Mouse (Mus musculus) hindbrain, embryonic 11.5 days (tissue): ENCODE results near the gene Dyrk1a. TPM values are rescaled to one million over a fixed set of nuclear protein-coding genes. Genes with fewer than 3 reads are reported as not detected.

Experiments used
- ATAC-seq: fragments of 200-750 bp; cut with Nextera tagmentation; 2 replicates; pipeline ENCODE4 v1.8.0; 2017; ENCODE audit warnings: mild to moderate bottlenecking, moderate TSS enrichment, moderate library complexity; ENCODE audit not compliant: low FRiP score
- DNase-seq: peaks from one replicate; pipeline ENCODE4 v3.0.0-alpha.2; 2015; ENCODE audit warnings: low spot score
- H3K27ac ChIP-seq: fragments of 300-500 bp; sonication (generic); 2 replicates; pipeline ENCODE4 v1.5.1; 2014; ENCODE audit warnings: mild to moderate bottlenecking, low read depth, low read length
- H3K27me3 ChIP-seq: fragments of 300-500 bp; sonication (generic); 2 replicates; pipeline ENCODE4 v1.6.1; 2014; ENCODE audit warnings: mild to moderate bottlenecking, low read length, moderate library complexity, mixed read lengths; ENCODE audit not compliant: control insufficient read depth, insufficient read depth
- H3K36me3 ChIP-seq: fragments of 300-500 bp; sonication (generic); 2 replicates; pipeline ENCODE4 v1.6.1; 2014; ENCODE audit warnings: mild to moderate bottlenecking, low read length, moderate library complexity, mixed read lengths; ENCODE audit not compliant: control insufficient read depth, insufficient read depth
- H3K4me1 ChIP-seq: fragments of 300-500 bp; sonication (generic); replicated peaks from 2 replicates; pipeline ENCODE4 v1.6.1; 2014; ENCODE audit warnings: low read length, mixed read lengths; ENCODE audit not compliant: control insufficient read depth, insufficient read depth
- H3K4me2 ChIP-seq: fragments of 300-500 bp; sonication (generic); replicated peaks from 2 replicates; pipeline ENCODE4 v1.6.1; 2014; ENCODE audit warnings: mild to moderate bottlenecking, low read depth, low read length
- H3K4me3 ChIP-seq: fragments of 300-500 bp; sonication (generic); 2 replicates; pipeline ENCODE4 v1.5.1; 2014; ENCODE audit warnings: low read depth, low read length
- H3K9ac ChIP-seq: fragments of 300-500 bp; sonication (generic); 2 replicates; pipeline ENCODE4 v1.6.1; 2014; ENCODE audit warnings: low read depth, low read length
- H3K9me3 ChIP-seq: fragments of 300-500 bp; sonication (generic); 2 replicates; pipeline ENCODE4 v1.6.1; 2016; ENCODE audit warnings: low read length; ENCODE audit not compliant: control insufficient read depth
- WGBS: fragments of 180-500 bp; shearing (Covaris S2); extraction: QIAGEN DNeasy Blood & Tissue Kit; methylation state at CpG from one replicate; pipeline ENCODE4 v1.1.7; 2014; 5-methylcytosine and 5-hydroxymethylcytosine counted together
- polyA plus RNA-seq: library from polyadenylated mRNA; unstranded; fragments of >200 nt; fragmentation: Nextera tagmentation; extraction: Ambion mirVana; gene quantifications from 2 replicates; pipeline ENCODE4 v1.2.1, GENCODE M21; 2014

Dyrk1a gene
- polyA plus RNA-seq, 1 experiment from 2014 or later = 17.5 TPM

GRCm38 (mm10) chr16:94652091-94652713, 82.4 kb downstream of the Dyrk1a start:
- H3K9me3 ChIP-seq = no peaks in the 10 kb centered on the region
- no peaks in the 10 kb centered on the region for H3K36me3 ChIP-seq
- no peak overlapping the region for H3K9ac ChIP-seq
- WGBS = 84% methylated on average over 4 of the region's 4 CpGs
- no peaks in the 10 kb centered on the region for H3K4me1 ChIP-seq
- ATAC-seq = no peak
- DNase-seq = no peak
- no peak overlapping the region for H3K4me3 ChIP-seq
- no peak overlapping the region for H3K4me2 ChIP-seq
- H3K27ac ChIP-seq = no peak overlapping the region
- no peaks in the 10 kb centered on the region for H3K27me3 ChIP-seq

- no peaks in the 10 kb centered on the region for H3K4me1 ChIP-seq
- ATAC-seq = no peak
- H3K9me3 ChIP-seq = no peaks in the 10 kb centered on the region
- no peaks in the 10 kb centered on the region for H3K27me3 ChIP-seq
- no peak for DNase-seq
- H3K4me2 ChIP-seq = no peak overlapping the region
- H3K9ac ChIP-seq = no peak overlapping the region
- no peak overlapping the region for H3K4me3 ChIP-seq
- H3K27ac ChIP-seq = no peak overlapping the region
- 64% methylated on average over 6 of the region's 6 CpGs for WGBS
- H3K36me3 ChIP-seq = no peaks in the 10 kb centered on the region
These were observed 85.3 kb downstream of the Dyrk1a start for GRCm38 (mm10) chr16:94655083-94655482.

- Histone ChIP-seq H3K36me3 (0 out of 2 replicates have a peak, but pooled peaks cover 2% of the 10 kb centered on the region), H3K4me1 (no peaks in the 10 kb centered on the region), H3K4me2 (no peak overlapping the region), H3K27ac (no peak overlapping the region), H3K9me3 (no peaks in the 10 kb centered on the region), H3K9ac (no peak overlapping the region), H3K4me3 (no peak overlapping the region), H3K27me3 (no peaks in the 10 kb centered on the region)
- WGBS = 91% methylated on average over 7 of the region's 7 CpGs
- ATAC-seq (no peak), DNase-seq (no peak)
These were observed 87.1 kb downstream of the Dyrk1a start for GRCm38 (mm10) chr16:94656891-94657290.

GRCm38 (mm10) chr16:94659394-94659793, 89.6 kb downstream of the Dyrk1a start:
- no peaks in the 10 kb centered on the region for H3K4me1 ChIP-seq
- H3K27me3 ChIP-seq = no peaks in the 10 kb centered on the region
- H3K27ac ChIP-seq = no peak overlapping the region
- no peak overlapping the region for H3K4me2 ChIP-seq
- WGBS = 93% methylated on average over 7 of the region's 7 CpGs
- H3K4me3 ChIP-seq = no peak overlapping the region
- H3K9ac ChIP-seq = no peak overlapping the region
- H3K36me3 ChIP-seq = 0 out of 2 replicates have a peak, but pooled peaks cover 2% of the 10 kb centered on the region
- H3K9me3 ChIP-seq = no peaks in the 10 kb centered on the region
- DNase-seq (no peak), ATAC-seq (no peak)

GRCm38 (mm10) chr16:94660221-94660620, 90.4 kb downstream of the Dyrk1a start:
- Histone ChIP-seq H3K4me2 (no peak overlapping the region), H3K27ac (no peak overlapping the region), H3K9me3 (no peaks in the 10 kb centered on the region), H3K4me3 (no peak overlapping the region), H3K4me1 (no peaks in the 10 kb centered on the region), H3K36me3 (0 out of 2 replicates have a peak, but pooled peaks cover 2% of the 10 kb centered on the region), H3K27me3 (no peaks in the 10 kb centered on the region), H3K9ac (no peak overlapping the region)
- WGBS = 95% methylated on average over 8 of the region's 8 CpGs
- no peak for DNase-seq
- ATAC-seq = no peak

- ATAC-seq (no peak), DNase-seq (no peak)
- Histone ChIP-seq H3K36me3 (peaks cover 8% of the 10 kb centered on the region), H3K4me2 (no peak overlapping the region), H3K27me3 (no peaks in the 10 kb centered on the region), H3K9ac (no peak overlapping the region), H3K27ac (no peak overlapping the region), H3K9me3 (no peaks in the 10 kb centered on the region), H3K4me1 (no peaks in the 10 kb centered on the region), H3K4me3 (no peak overlapping the region)
- WGBS = 94% methylated on average over 4 of the region's 4 CpGs
These were observed 97.7 kb downstream of the Dyrk1a start for GRCm38 (mm10) chr16:94667557-94667956.

GRCm38 (mm10) chr16:94671313-94671712, 101.5 kb downstream of the Dyrk1a start:
- no peak overlapping the region for H3K4me3 ChIP-seq
- H3K27ac ChIP-seq = no peak overlapping the region
- H3K36me3 ChIP-seq = peaks cover 8% of the 10 kb centered on the region
- H3K9ac ChIP-seq = no peak overlapping the region
- DNase-seq (no peak), ATAC-seq (no peak)
- no peaks in the 10 kb centered on the region for H3K9me3 ChIP-seq
- no peaks in the 10 kb centered on the region for H3K4me1 ChIP-seq
- 92% methylated on average over 9 of the region's 9 CpGs for WGBS
- no peaks in the 10 kb centered on the region for H3K27me3 ChIP-seq
- H3K4me2 ChIP-seq = no peak overlapping the region

GRCm38 (mm10) chr16:94680924-94681323, 111.1 kb downstream of the Dyrk1a start:
- no peaks in the 10 kb centered on the region; the same call in 1 of the 2 replicates for H3K36me3 ChIP-seq
- no peaks in the 10 kb centered on the region for H3K9me3 ChIP-seq
- H3K4me3 ChIP-seq = no peak overlapping the region
- H3K9ac ChIP-seq = no peak overlapping the region
- DNase-seq (no peak), ATAC-seq (no peak)
- WGBS = 65% methylated on average over 4 of the region's 4 CpGs
- no peaks in the 10 kb centered on the region for H3K27me3 ChIP-seq
- no peak overlapping the region for H3K4me2 ChIP-seq
- H3K4me1 ChIP-seq = no peaks in the 10 kb centered on the region
- H3K27ac ChIP-seq = no peak overlapping the region

GRCm38 (mm10) chr16:94681760-94682159, 112.0 kb downstream of the Dyrk1a start:
- H3K36me3 ChIP-seq = no peaks in the 10 kb centered on the region; the same call in 1 of the 2 replicates
- no peak for DNase-seq
- no peak for ATAC-seq

More at GRCm38 (mm10) chr16:94681760-94682159, 112.0 kb downstream of the Dyrk1a start:
- H3K27ac ChIP-seq = no peak overlapping the region
- H3K4me1 ChIP-seq = no peaks in the 10 kb centered on the region
- no peaks in the 10 kb centered on the region for H3K9me3 ChIP-seq
- WGBS = over 99% methylated on average over 4 of the region's 4 CpGs
- no peak overlapping the region for H3K4me3 ChIP-seq
- H3K9ac ChIP-seq = no peak overlapping the region
- H3K27me3 ChIP-seq = no peaks in the 10 kb centered on the region
- H3K4me2 ChIP-seq = no peak overlapping the region
